Mouse (Mus musculus): ENCODE results near the gene Sgpp1. TPM values are rescaled to one million over a fixed set of nuclear protein-coding genes. Genes with fewer than 3 reads are reported as not detected.
"Not testable (repeated sequence)": the region's sequence is repeated elsewhere in the genome, so short reads cannot be mapped to it uniquely, and the experiment has no call there.

Sgpp1 gene
- polyA plus RNA-seq, 1 experiment from 2014 or later, result 11.5 TPM

- Histone ChIP-seq H3K4me1 (ENCODE audit: control insufficient read depth, low read depth, low read length) (peaks cover 36% of the 10 kb centered on the region), H3K36me3 (ENCODE audit: control insufficient read depth, insufficient read depth) (peaks cover 7% of the 10 kb centered on the region), H3K9ac (ENCODE audit: low read depth, low read length) (no peak overlapping the region), H3K27me3 (ENCODE audit: control insufficient read depth, insufficient read depth, low read depth, low read length) (no peaks in the 10 kb centered on the region), H3K27ac (ENCODE audit: low read length) (no peak overlapping the region), H3K4me3 (ENCODE audit: low read depth, low read length) (peak overlapping the region; percentile 7; the same call in 1 of the 2 replicates), H3K9me3 (replicated peaks; ENCODE audit: control insufficient read depth, low read length) (no peaks in the 10 kb centered on the region), H3K4me2 (ENCODE audit: low read depth, low read length) (peak overlapping the region; percentile 17; the same call in 1 of the 2 replicates)
- 66% methylated on average over 15 of the region's 15 CpGs for WGBS (ENCODE audit: insufficient replicate concordance)
- no peak for ATAC-seq (ENCODE audit: low read depth)
Measured at GRCm38 (mm10) chr12:75727333-75728125, 8.0 kb downstream of the Sgpp1 start.

GRCm38 (mm10) chr12:75726349-75726861 is 9.1 kb downstream of the Sgpp1 start:
- Histone ChIP-seq H3K4me3 (ENCODE audit: low read depth, low read length) (no peak overlapping the region), H3K4me2 (ENCODE audit: low read depth, low read length) (no peak overlapping the region), H3K4me1 (ENCODE audit: control insufficient read depth, low read depth, low read length) (peaks cover 34% of the 10 kb centered on the region), H3K36me3 (ENCODE audit: control insufficient read depth, insufficient read depth) (peaks cover 7% of the 10 kb centered on the region), H3K27me3 (ENCODE audit: control insufficient read depth, insufficient read depth, low read depth, low read length) (no peaks in the 10 kb centered on the region), H3K27ac (ENCODE audit: low read length) (no peak overlapping the region), H3K9ac (ENCODE audit: low read depth, low read length) (no peak overlapping the region), H3K9me3 (replicated peaks; ENCODE audit: control insufficient read depth, low read length) (no peaks in the 10 kb centered on the region)
- ATAC-seq (ENCODE audit: low read depth), result no peak
- 64% methylated on average over 8 of the region's 8 CpGs for WGBS (ENCODE audit: insufficient replicate concordance)

- H3K4me3 ChIP-seq (ENCODE audit: low read depth, low read length), result peak overlapping the region; percentile 39
- H3K4me2 ChIP-seq (ENCODE audit: low read depth, low read length), result peak overlapping the region; percentile 45
- 49% methylated on average over 14 of the region's 14 CpGs for WGBS (ENCODE audit: insufficient replicate concordance)
- ATAC-seq (ENCODE audit: low read depth), result peak; percentile 82
- peaks cover 13% of the 10 kb centered on the region for H3K36me3 ChIP-seq (ENCODE audit: control insufficient read depth, insufficient read depth)
- no peaks in the 10 kb centered on the region for H3K9me3 ChIP-seq (replicated peaks; ENCODE audit: control insufficient read depth, low read length)
- no peak overlapping the region for H3K9ac ChIP-seq (ENCODE audit: low read depth, low read length)
- H3K27me3 ChIP-seq (ENCODE audit: control insufficient read depth, insufficient read depth, low read depth, low read length), result no peaks in the 10 kb centered on the region
- H3K27ac ChIP-seq (ENCODE audit: low read length), result peak overlapping the region; percentile 82
- H3K4me1 ChIP-seq (ENCODE audit: control insufficient read depth, low read depth, low read length), result peaks cover 32% of the 10 kb centered on the region
Measured at GRCm38 (mm10) chr12:75724621-75725324, 10.8 kb downstream of the Sgpp1 start.

GRCm38 (mm10) chr12:75723839-75724463 is 11.6 kb downstream of the Sgpp1 start:
- peak; percentile 76 for ATAC-seq (ENCODE audit: low read depth)
- Histone ChIP-seq H3K4me2 (ENCODE audit: low read depth, low read length) (peak overlapping the region; percentile 45), H3K36me3 (ENCODE audit: control insufficient read depth, insufficient read depth) (peaks cover 13% of the 10 kb centered on the region), H3K4me1 (ENCODE audit: control insufficient read depth, low read depth, low read length) (peaks cover 32% of the 10 kb centered on the region), H3K4me3 (ENCODE audit: low read depth, low read length) (peak overlapping the region; percentile 39), H3K27me3 (ENCODE audit: control insufficient read depth, insufficient read depth, low read depth, low read length) (no peaks in the 10 kb centered on the region), H3K27ac (ENCODE audit: low read length) (peak overlapping the region; percentile 82), H3K9me3 (replicated peaks; ENCODE audit: control insufficient read depth, low read length) (no peaks in the 10 kb centered on the region), H3K9ac (ENCODE audit: low read depth, low read length) (0 out of 2 replicates have a peak overlapping the region, but pooled peaks have one; percentile 29)
- 39% methylated on average over 11 of the region's 11 CpGs for WGBS (ENCODE audit: insufficient replicate concordance)

- no peaks in the 10 kb centered on the region for H3K27me3 ChIP-seq (ENCODE audit: control insufficient read depth, insufficient read depth, low read depth, low read length)
- WGBS (ENCODE audit: insufficient replicate concordance), result 24% methylated on average over 4 of the region's 4 CpGs
- peaks cover 27% of the 10 kb centered on the region for H3K4me1 ChIP-seq (ENCODE audit: control insufficient read depth, low read depth, low read length)
- peaks cover 6% of the 10 kb centered on the region; the same call in 1 of the 2 replicates for H3K36me3 ChIP-seq (ENCODE audit: control insufficient read depth, insufficient read depth)
- no peak overlapping the region for H3K4me3 ChIP-seq (ENCODE audit: low read depth, low read length)
- ATAC-seq (ENCODE audit: low read depth), result no peak
- H3K9ac ChIP-seq (ENCODE audit: low read depth, low read length), result no peak overlapping the region
- no peaks in the 10 kb centered on the region for H3K9me3 ChIP-seq (replicated peaks; ENCODE audit: control insufficient read depth, low read length)
- H3K27ac ChIP-seq (ENCODE audit: low read length), result no peak overlapping the region
- H3K4me2 ChIP-seq (ENCODE audit: low read depth, low read length), result no peak overlapping the region
Measured at GRCm38 (mm10) chr12:75721941-75722340, 13.6 kb downstream of the Sgpp1 start.

- 73% methylated on average over 9 of the region's 9 CpGs for WGBS (ENCODE audit: insufficient replicate concordance)
- Histone ChIP-seq H3K27ac (ENCODE audit: low read length) (no peak overlapping the region), H3K27me3 (ENCODE audit: control insufficient read depth, insufficient read depth, low read depth, low read length) (no peaks in the 10 kb centered on the region), H3K4me1 (ENCODE audit: control insufficient read depth, low read depth, low read length) (peaks cover 24% of the 10 kb centered on the region), H3K4me2 (ENCODE audit: low read depth, low read length) (no peak overlapping the region), H3K9me3 (replicated peaks; ENCODE audit: control insufficient read depth, low read length) (no peaks in the 10 kb centered on the region), H3K36me3 (ENCODE audit: control insufficient read depth, insufficient read depth) (peaks cover 11% of the 10 kb centered on the region; the same call in 1 of the 2 replicates), H3K9ac (ENCODE audit: low read depth, low read length) (no peak overlapping the region), H3K4me3 (ENCODE audit: low read depth, low read length) (no peak overlapping the region)
- ATAC-seq (ENCODE audit: low read depth), result no peak
Measured at GRCm38 (mm10) chr12:75721006-75721405, 14.5 kb downstream of the Sgpp1 start.

- H3K9me3 ChIP-seq (replicated peaks; ENCODE audit: control insufficient read depth, low read length), result no peaks in the 10 kb centered on the region
- 70% methylated on average over 9 of the region's 9 CpGs for WGBS (ENCODE audit: insufficient replicate concordance)
- no peak overlapping the region for H3K9ac ChIP-seq (ENCODE audit: low read depth, low read length)
- no peaks in the 10 kb centered on the region for H3K27me3 ChIP-seq (ENCODE audit: control insufficient read depth, insufficient read depth, low read depth, low read length)
- H3K4me3 ChIP-seq (ENCODE audit: low read depth, low read length), result no peak overlapping the region
- H3K4me1 ChIP-seq (ENCODE audit: control insufficient read depth, low read depth, low read length), result peaks cover 3% of the 10 kb centered on the region; the same call in 1 of the 2 replicates
- no peak overlapping the region for H3K4me2 ChIP-seq (ENCODE audit: low read depth, low read length)
- ATAC-seq (ENCODE audit: low read depth), result no peak
- H3K36me3 ChIP-seq (ENCODE audit: control insufficient read depth, insufficient read depth), result peaks cover 10% of the 10 kb centered on the region; the same call in 1 of the 2 replicates
- H3K27ac ChIP-seq (ENCODE audit: low read length), result no peak overlapping the region
Measured at GRCm38 (mm10) chr12:75713596-75713995, 21.9 kb downstream of the Sgpp1 start.

- not testable (repeated sequence) for H3K9me3 ChIP-seq (replicated peaks; ENCODE audit: control insufficient read depth, low read length); H3K27me3 ChIP-seq (ENCODE audit: control insufficient read depth, insufficient read depth, low read depth, low read length); H3K9ac ChIP-seq (ENCODE audit: low read depth, low read length); H3K4me3 ChIP-seq (ENCODE audit: low read depth, low read length); H3K4me1 ChIP-seq (ENCODE audit: control insufficient read depth, low read depth, low read length); H3K4me2 ChIP-seq (ENCODE audit: low read depth, low read length); H3K27ac ChIP-seq (ENCODE audit: low read length); ATAC-seq (ENCODE audit: low read depth)
- WGBS (ENCODE audit: insufficient replicate concordance), result 58% methylated on average over 7 of the region's 7 CpGs
- H3K36me3 ChIP-seq (ENCODE audit: control insufficient read depth, insufficient read depth), result peaks cover 10% of the 10 kb centered on the region; the same call in 1 of the 2 replicates
Measured at GRCm38 (mm10) chr12:75712905-75713304, 22.6 kb downstream of the Sgpp1 start.

All from liver, embryonic 16.5 days (tissue).